Mouse (Mus musculus): ENCODE data around the gene Rcc1l.

GRCm38 (mm10) chr5:134131586-134131985, 45.0 kb downstream of the Rcc1l start:
- TF ChIP-seq CTCF (IDR thresholded peaks at IDR 0.05; ENCODE audit: borderline replicate concordance, control insufficient read depth, extremely low read depth, insufficient read depth, low read length, poor library complexity) (no peak), POLR2A (IDR thresholded peaks at IDR 0.05; ENCODE audit: control insufficient read depth, extremely low read depth, insufficient read depth, low read length, poor library complexity) (no peak)

Data from thymus, adult 2 months (tissue).